Mouse (Mus musculus) kidney, adult 10 weeks (tissue): ENCODE results near the gene Insr. TPM values are rescaled to one million over a fixed set of nuclear protein-coding genes. Genes with fewer than 3 reads are reported as not detected.

ENCODE experiments used
- polyA plus RNA-seq: library from polyadenylated mRNA; stranded (reverse); fragments of 350-450 nt; fragmentation: Illumina TruSeq; extraction: RNeasy Lipid Tissue Mini Kit (QIAGEN cat#74804); gene quantifications from one replicate; pipeline ENCODE4 v1.2.3, GENCODE M21; 2014; ENCODE audit warnings: low read depth, low replicate concordance

Insr gene
- polyA plus RNA-seq: 58.3 TPM

DNA sequence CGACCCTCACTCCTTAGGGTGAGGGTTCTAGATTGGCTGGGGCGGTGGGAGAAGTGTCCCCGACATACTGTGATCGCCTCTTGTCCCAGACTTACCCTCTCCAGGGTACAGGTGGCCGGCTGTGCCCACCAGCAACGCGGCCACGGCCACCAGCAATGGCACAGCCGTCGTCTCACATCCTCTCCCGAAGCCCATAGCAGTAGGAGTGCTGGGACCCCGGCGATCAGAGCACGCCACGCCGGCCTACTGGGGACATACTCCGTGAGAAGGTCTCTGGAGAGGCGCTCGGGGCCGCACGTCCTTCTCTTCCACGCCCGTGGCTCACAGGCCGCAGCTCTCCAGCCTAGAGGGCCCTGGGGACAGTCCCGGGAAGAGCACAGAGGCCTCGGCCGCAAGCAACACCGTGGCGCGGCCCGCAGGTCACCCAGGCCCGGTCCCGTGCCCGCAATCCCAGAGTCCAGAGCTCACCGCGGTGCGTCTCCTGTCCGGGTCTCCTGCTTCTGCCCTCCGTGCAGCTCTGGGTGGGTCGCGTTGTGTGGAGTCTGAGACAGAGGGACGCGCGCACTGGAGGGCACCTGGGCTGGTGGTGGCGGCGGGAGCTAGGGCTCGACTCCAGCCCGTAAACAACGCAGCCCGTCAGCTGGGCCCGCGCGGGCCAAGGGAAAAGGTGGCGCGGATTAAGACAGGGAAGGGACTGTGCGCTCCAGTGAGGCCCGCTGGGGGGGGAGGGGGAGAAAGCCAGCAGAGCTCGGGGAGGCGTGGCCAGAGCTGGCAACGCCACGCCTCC is at the start of gene Insr:
Insr (minus strand) TSS at position 684 of the 787 bp plus-strand sequence.

Other genes with a start within 250 kb of the Insr start
- gene A430078G23Rik, start 73.8 kb upstream of the Insr start, polyA plus RNA-seq: not detected
- 10.0 TPM for gene Arhgef18, start 113.4 kb upstream of the Insr start, polyA plus RNA-seq
- 1.5 TPM for gene Pex11g, start 188.1 kb upstream of the Insr start, polyA plus RNA-seq
- gene Tex45, start 191.2 kb upstream of the Insr start, polyA plus RNA-seq: not detected
- 2.0 TPM for gene Zfp358, start 213.5 kb upstream of the Insr start, polyA plus RNA-seq
- gene Mcoln1, start 220.8 kb upstream of the Insr start, polyA plus RNA-seq: 9.3 TPM
- gene Pnpla6, start 235.8 kb upstream of the Insr start, polyA plus RNA-seq: 8.4 TPM